ENCODE assay signal across 11 mouse cellular contexts in genomic region chr16:91538051-91538450, GRCm38 (mm10). TPM values are rescaled to one million over a fixed set of nuclear protein-coding genes. Genes with fewer than 3 reads are reported as not detected.
DNase-seq lines count a peak whose midpoint lies in the region; ATAC-seq and TF ChIP-seq lines count a peak whose summit lies in the region.
"Had no signal": no experiment of that assay in that cellular context is flagged by ENCODE, and none has a peak within 500 bp of the region (broad histone marks: within the 10 kb centered on the region; RNA-seq: fewer than 3 reads in every experiment).

No protein-coding gene starts in this region.

- TF ChIP-seq POLR2A in kidney, adult 2 months (IDR thresholded peaks at IDR 0.05; ENCODE audit: low read depth, low read length) = no peak

- H3K27me3 ChIP-seq in kidney, adult 2 months (replicated peaks; ENCODE audit: control insufficient read depth, insufficient read depth, low read length) = no peaks in the 10 kb centered on the region
- no peaks in the 10 kb centered on the region for H3K27me3 ChIP-seq in liver, postnatal 0 days (ENCODE audit: insufficient read depth, low read length)
- H3K27me3 ChIP-seq: forebrain, embryonic 15.5 days; intestine, embryonic 15.5 days had no signal

- H3K27ac ChIP-seq in kidney, adult 2 months (ENCODE audit: insufficient read depth, low read depth, low read length) = peak overlapping the region; percentile 91
- peak overlapping the region; percentile 90 for H3K27ac ChIP-seq in brown adipose tissue, adult 24 weeks (replicated peaks; ENCODE audit: low read depth, low read length)
- H3K27ac ChIP-seq in liver, postnatal 0 days (ENCODE audit: low read depth) = peak overlapping the region; percentile 86
- H3K27ac ChIP-seq: forebrain, embryonic 15.5 days; intestine, embryonic 15.5 days had no signal

- no peak for DNase-seq in kidney, adult 2 months
- no peak for DNase-seq in kidney, postnatal 25 days
- DNase-seq in CD4-positive helper T cell, adult 2 months (ENCODE audit: low read depth, low spot score) = peak; percentile 67
- no peak for DNase-seq in liver, postnatal 0 days
- DNase-seq in gastrocnemius, adult 8-10 months (ENCODE audit: low spot score in 2 of 2) = no peak
- no peak for DNase-seq in right cerebral cortex, postnatal 25 days
- DNase-seq: adrenal gland, postnatal 25 days; cerebellum, postnatal 36 days had no signal

- no peak overlapping the region for H3K9ac ChIP-seq in liver, postnatal 0 days (replicated peaks)
- H3K9ac ChIP-seq: forebrain, embryonic 15.5 days; intestine, embryonic 15.5 days had no signal

- no peaks in the 10 kb centered on the region for H3K36me3 ChIP-seq in kidney, adult 2 months (ENCODE audit: control insufficient read depth, insufficient read depth, low read length)
- H3K36me3 ChIP-seq in liver, postnatal 0 days (replicated peaks; ENCODE audit: insufficient read depth, low read length) = no peaks in the 10 kb centered on the region
- H3K36me3 ChIP-seq: forebrain, embryonic 15.5 days; intestine, embryonic 15.5 days had no signal

- 51% methylated on average over 6 of the region's 6 CpGs for WGBS in kidney, adult 2 months
- WGBS in liver, postnatal 0 days (ENCODE audit: insufficient replicate concordance) = 42% methylated on average over 6 of the region's 6 CpGs

- H3K4me2 ChIP-seq in liver, postnatal 0 days (ENCODE audit: low read depth, low read length) = no peak overlapping the region
- H3K4me2 ChIP-seq: forebrain, embryonic 15.5 days; intestine, embryonic 15.5 days had no signal

- H3K9me3 ChIP-seq in liver, postnatal 0 days (ENCODE audit: low read length) = no peaks in the 10 kb centered on the region
- H3K9me3 ChIP-seq: forebrain, embryonic 15.5 days; intestine, embryonic 15.5 days had no signal

- H3K4me3 ChIP-seq in kidney, adult 2 months (ENCODE audit: insufficient read depth, low read depth, low read length) = no peak overlapping the region
- H3K4me3 ChIP-seq in brown adipose tissue, adult 24 weeks (ENCODE audit: insufficient read depth, low read depth, low read length) = no peak overlapping the region
- H3K4me3 ChIP-seq in liver, postnatal 0 days (ENCODE audit: low read depth, low read length) = no peak overlapping the region
- H3K4me3 ChIP-seq: forebrain, embryonic 15.5 days; intestine, embryonic 15.5 days had no signal

- no peak for TF ChIP-seq EP300 in liver, postnatal 0 days (IDR thresholded peaks at IDR 0.05; ENCODE audit: low read depth)

- no peak; the same call in 1 of the 2 replicates for ATAC-seq in liver, postnatal 0 days
- ATAC-seq: forebrain, embryonic 15.5 days; intestine, embryonic 15.5 days had no signal

- peaks cover 2% of the 10 kb centered on the region; the same call in 1 of the 2 replicates for H3K4me1 ChIP-seq in kidney, adult 2 months (ENCODE audit: control insufficient read depth, insufficient read depth, low read length)
- H3K4me1 ChIP-seq in brown adipose tissue, adult 24 weeks (ENCODE audit: control insufficient read depth, insufficient read depth, insufficient read length, low read length) = peaks cover 10% of the 10 kb centered on the region
- peaks cover 38% of the 10 kb centered on the region for H3K4me1 ChIP-seq in liver, postnatal 0 days (ENCODE audit: insufficient read depth)

- no peak for TF ChIP-seq CTCF in kidney, adult 2 months (conservative IDR thresholded peaks at IDR 0.05; ENCODE audit: insufficient read depth, insufficient read length, low read depth, low read length)
- TF ChIP-seq CTCF in liver, postnatal 0 days (IDR thresholded peaks at IDR 0.05; ENCODE audit: low read depth) = no peak

RNA-seq across cellular contexts. Expression of gene Ifngr2, which starts 8.8 kb away (rescaled TPM):
- 15.1 and 17.7 TPM in 2 replicates for polyA plus RNA-seq in kidney, adult 2 months (2012; rRNA removed)
- polyA plus RNA-seq in brown adipose tissue, adult 24 weeks (2012; ENCODE audit: insufficient read depth, insufficient read length, missing spikeins) = 15.4 and 22.0 TPM in 2 replicates
- polyA plus RNA-seq in liver, postnatal 0 days (2015; fragmentation: Nextera tagmentation; extraction: Ambion mirVana) = 18.2 and 20.8 TPM in 2 replicates
- total RNA-seq in gastrocnemius, adult 8-10 months (2022) = 10 to 100 TPM; 44.2 to 57.1 (median 54.9) TPM

RNA-seq across cellular contexts. Expression of gene Ifnar1, which starts 53.0 kb away (rescaled TPM):
- 20.8 and 22.2 TPM in 2 replicates for polyA plus RNA-seq in kidney, adult 2 months (2012; rRNA removed)
- polyA plus RNA-seq in brown adipose tissue, adult 24 weeks (2012; ENCODE audit: insufficient read depth, insufficient read length, missing spikeins) = 18.2 and 19.6 TPM in 2 replicates
- polyA plus RNA-seq in liver, postnatal 0 days (2015; fragmentation: Nextera tagmentation; extraction: Ambion mirVana) = 16.3 and 16.6 TPM in 2 replicates
- total RNA-seq in gastrocnemius, adult 8-10 months (2022) = 10 to 100 TPM in 1 of 4 experiments, 1 to 10 TPM in 3; 8.4 to 10.3 (median 8.6) TPM

RNA-seq across cellular contexts. Expression of gene Tmem50b, which starts 59.5 kb away (rescaled TPM):
- polyA plus RNA-seq in kidney, adult 2 months (2012; rRNA removed) = 39.2 and 40.7 TPM in 2 replicates
- 71.4 and 79.6 TPM in 2 replicates for polyA plus RNA-seq in brown adipose tissue, adult 24 weeks (2012; ENCODE audit: insufficient read depth, insufficient read length, missing spikeins)
- polyA plus RNA-seq in liver, postnatal 0 days (2015; fragmentation: Nextera tagmentation; extraction: Ambion mirVana) = 8.6 and 9.8 TPM in 2 replicates
- 10 to 100 TPM; 12.0 to 14.8 (median 13.2) TPM for total RNA-seq in gastrocnemius, adult 8-10 months (2022)
